Mouse (Mus musculus) CH12.LX (cell line): ENCODE data around the gene Cux1.

Source experiments
- CTCF ChIP-seq, 2 experiments: IDR thresholded peaks in 1 of 2; conservative IDR thresholded peaks in 1 of 2; 2 replicates each; pipeline ENCODE4 v1.5.1; 2011 to 2012; ENCODE audit warnings: low read depth in 2 of 2, low read length in 2 of 2, improper control_type of control experiment in 1 of 2, inconsistent platforms in 1 of 2, mild to moderate bottlenecking in 1 of 2, moderate library complexity in 1 of 2
- IRF4 ChIP-seq: IDR thresholded peaks from 2 replicates; pipeline ENCODE4 v1.6.1; 2014; ENCODE audit warnings: low read depth, mild to moderate bottlenecking, inconsistent platforms, low read length, improper control_type of control experiment
- MAX ChIP-seq: IDR thresholded peaks from 2 replicates; pipeline ENCODE4 v1.6.1; 2011; ENCODE audit warnings: low read length, improper control_type of control experiment
- MEF2A ChIP-seq: IDR thresholded peaks from 2 replicates; pipeline ENCODE4 v1.6.1; 2014; ENCODE audit warnings: low read depth, mild to moderate bottlenecking, inconsistent platforms, low read length, improper control_type of control experiment, borderline replicate concordance
- POLR2A ChIP-seq: IDR thresholded peaks from 2 replicates; pipeline ENCODE4 v1.6.1; 2011; ENCODE audit warnings: low read depth, mild to moderate bottlenecking, improper control_type of control experiment, low read length
- POLR2AphosphoS2 ChIP-seq: IDR thresholded peaks from 2 replicates; pipeline ENCODE4 v1.6.1; 2011; ENCODE audit warnings: low read depth, low read length, improper control_type of control experiment
- ZKSCAN1 ChIP-seq: IDR thresholded peaks from 2 replicates; pipeline ENCODE4 v1.6.1; 2012; ENCODE audit warnings: low read depth, inconsistent platforms, low read length, improper control_type of control experiment, borderline replicate concordance
- ZNF384 ChIP-seq: IDR thresholded peaks from 2 replicates; pipeline ENCODE4 v1.6.1; 2012; ENCODE audit warnings: low read depth, low read length, improper control_type of control experiment, inconsistent platforms

GRCm38 (mm10) chr5:136406357-136406756 lies 160.9 kb downstream of the Cux1 start:
- TF ChIP-seq POLR2A, result no peak
- no peak for TF ChIP-seq MAX
- no peak for TF ChIP-seq CTCF (conservative IDR thresholded peaks at IDR 0.05 in 1 of 2, IDR thresholded peaks at IDR 0.05 in 1 of 2; ENCODE audit: low read depth in 2 of 2, low read length in 2 of 2)
- TF ChIP-seq ZNF384, result no peak
- no peak for TF ChIP-seq ZKSCAN1
- TF ChIP-seq POLR2AphosphoS2, result no peak
- TF ChIP-seq IRF4, result no peak
- no peak for TF ChIP-seq MEF2A
